Mouse (Mus musculus): ENCODE measurements around the gene Litaf. TPM values are rescaled to one million over a fixed set of nuclear protein-coding genes. Genes with fewer than 3 reads are reported as not detected.

Gene Litaf
- total RNA-seq (2021), result 10 to 100 TPM; 39.9 to 42.8 TPM

GRCm38 (mm10) chr16:11066029-11066832, at the start of gene Litaf:
Gene Litaf, minus strand, starts transcription at chr16:11066157.
- intact Hi-C loops (cut with DNase I), result loop anchor here (2.0 kb wide), 1 partner anchor 29 kb away; no protein-coding TSS in a partner anchor
- DNase-seq, result peak; percentile 98 to 99

GRCm38 (mm10) chr16:11109198-11109740, 43.3 kb upstream of the Litaf start:
- DNase-seq, result peak in 1 of 2 experiments; percentile 42

GRCm38 (mm10) chr16:11104905-11105304, 38.9 kb upstream of the Litaf start:
- intact Hi-C loops (cut with DNase I), result loop anchor here (5.0 to 10.0 kb wide), 2 partner anchors 33 to 140 kb away; no protein-coding TSS in a partner anchor
- no peak for DNase-seq

More at GRCm38 (mm10) chr16:11109198-11109740, 43.3 kb upstream of the Litaf start:
- intact Hi-C loops (cut with DNase I), result loop anchor here (1.0 to 10.0 kb wide), 4 partner anchors 37 to 236 kb away; no protein-coding TSS in a partner anchor

GRCm38 (mm10) chr16:11097301-11097700, 31.3 kb upstream of the Litaf start:
- intact Hi-C loops (cut with DNase I), result no loop called here
- no peak for DNase-seq

GRCm38 (mm10) chr16:11093717-11094386, 27.9 kb upstream of the Litaf start:
- intact Hi-C loops (cut with DNase I), result loop anchor here (5.0 kb wide), 1 partner anchor 57 kb away; no protein-coding TSS in a partner anchor

GRCm38 (mm10) chr16:11092523-11092922, 26.6 kb upstream of the Litaf start:
- intact Hi-C loops (cut with DNase I), result loop anchor here (5.0 kb wide), 1 partner anchor 55 kb away; no protein-coding TSS in a partner anchor
- DNase-seq, result no peak

More at GRCm38 (mm10) chr16:11093717-11094386, 27.9 kb upstream of the Litaf start:
- DNase-seq, result no peak

GRCm38 (mm10) chr16:11092061-11092460, 26.1 kb upstream of the Litaf start:
- peak; percentile 36 to 52 for DNase-seq
- intact Hi-C loops (cut with DNase I), result loop anchor here (5.0 kb wide), 1 partner anchor 55 kb away; no protein-coding TSS in a partner anchor

- intact Hi-C loops (cut with DNase I), result loop anchor here (5.0 kb wide), 1 partner anchor 54 kb away; no protein-coding TSS in a partner anchor
- no peak for DNase-seq
Measured at GRCm38 (mm10) chr16:11090836-11091570, 25.0 kb upstream of the Litaf start.

- DNase-seq, result peak in 1 of 2 experiments; percentile 48
- intact Hi-C loops (cut with DNase I), result no loop called here
Measured at GRCm38 (mm10) chr16:11086856-11087588, 21.1 kb upstream of the Litaf start.

- no peak for DNase-seq
- intact Hi-C loops (cut with DNase I), result no loop called here
Measured at GRCm38 (mm10) chr16:11086299-11086698, 20.3 kb upstream of the Litaf start.

GRCm38 (mm10) chr16:11084181-11084580, 18.2 kb upstream of the Litaf start:
- intact Hi-C loops (cut with DNase I), result loop anchor here (2.0 kb wide), 1 partner anchor 13 kb away; no protein-coding TSS in a partner anchor

GRCm38 (mm10) chr16:11078216-11078869, 12.4 kb upstream of the Litaf start:
- intact Hi-C loops (cut with DNase I), result no loop called here
- DNase-seq, result peak in 1 of 2 experiments; percentile 5

More at GRCm38 (mm10) chr16:11084181-11084580, 18.2 kb upstream of the Litaf start:
- no peak for DNase-seq

GRCm38 (mm10) chr16:11077601-11078201, 11.7 kb upstream of the Litaf start:
- DNase-seq, result no peak
- intact Hi-C loops (cut with DNase I), result no loop called here

GRCm38 (mm10) chr16:11073060-11073459, 7.1 kb upstream of the Litaf start:
- DNase-seq, result no peak
- intact Hi-C loops (cut with DNase I), result loop anchor here (5.0 kb wide), 1 partner anchor 34 kb away; no protein-coding TSS in a partner anchor

- intact Hi-C loops (cut with DNase I), result loop anchor here (5.0 kb wide), 1 partner anchor 35 kb away; no protein-coding TSS in a partner anchor
- DNase-seq, result no peak
Measured at GRCm38 (mm10) chr16:11072454-11072853, 6.5 kb upstream of the Litaf start.

GRCm38 (mm10) chr16:11071887-11072286, 5.9 kb upstream of the Litaf start:
- no peak for DNase-seq
- intact Hi-C loops (cut with DNase I), result loop anchor here (2.0 to 5.0 kb wide), 2 partner anchors 13 to 35 kb away; no protein-coding TSS in a partner anchor

GRCm38 (mm10) chr16:11071176-11071575, 5.2 kb upstream of the Litaf start:
- peak; percentile 57 to 65 for DNase-seq
- intact Hi-C loops (cut with DNase I), result loop anchor here (2.0 to 5.0 kb wide), 2 partner anchors 14 to 36 kb away; no protein-coding TSS in a partner anchor

Measured in heart, postnatal 10 days (tissue).